Mouse (Mus musculus) intestine, embryonic 16.5 days (tissue): ENCODE measurements at regions not wholly inside any gene's neighbourhood (a gene's known extent, or its start where the extent isn't known, plus 50 kb on each side); places are given as distances from the start of the nearest gene placed in this dataset.
A peak's percentile ranks its signal among the peaks of the same experiment; 100 is the strongest.
"Not testable (repeated sequence)": the region's sequence is repeated elsewhere in the genome, so short reads cannot be mapped to it uniquely, and the experiment has no call there.

Experiments
- ATAC-seq: fragments of 200-750 bp; cut with Nextera tagmentation; 2 replicates; pipeline ENCODE4 v1.8.0; 2017; ENCODE audit warnings: moderate TSS enrichment, moderate library complexity
- H3K27ac ChIP-seq: fragments of 300-500 bp; sonication (generic); 2 replicates; pipeline ENCODE4 v1.5.1; 2014; ENCODE audit warnings: mild to moderate bottlenecking, low read length
- H3K27me3 ChIP-seq: fragments of 300-500 bp; sonication (generic); replicated peaks from 2 replicates; pipeline ENCODE4 v1.6.1; 2014; ENCODE audit warnings: low read length, control low read depth, mixed read lengths; ENCODE audit not compliant: control insufficient read depth, insufficient read depth
- H3K36me3 ChIP-seq: fragments of 300-500 bp; sonication (generic); 2 replicates; pipeline ENCODE4 v1.6.1; 2014; ENCODE audit warnings: low read length, control low read depth; ENCODE audit not compliant: control insufficient read depth, insufficient read depth
- H3K4me1 ChIP-seq: fragments of 300-500 bp; sonication (generic); 2 replicates; pipeline ENCODE4 v1.6.1; 2014; ENCODE audit warnings: low read length, control low read depth, mixed read lengths; ENCODE audit not compliant: control insufficient read depth, insufficient read depth
- H3K4me2 ChIP-seq: fragments of 300-500 bp; sonication (generic); 2 replicates; pipeline ENCODE4 v1.6.1; 2014; ENCODE audit warnings: low read depth, low read length, control low read depth
- H3K4me3 ChIP-seq: fragments of 300-500 bp; sonication (generic); 2 replicates; pipeline ENCODE4 v1.5.1; 2014; ENCODE audit warnings: mild to moderate bottlenecking, low read length
- H3K9ac ChIP-seq: fragments of 300-500 bp; sonication (generic); 2 replicates; pipeline ENCODE4 v1.6.1; 2014; ENCODE audit warnings: low read depth, low read length
- H3K9me3 ChIP-seq: fragments of 300-500 bp; sonication (generic); 2 replicates; pipeline ENCODE4 v1.6.1; 2016; ENCODE audit warnings: low read length, control low read depth; ENCODE audit not compliant: control insufficient read depth
- WGBS: fragments of 180-500 bp; shearing (Covaris S2); extraction: QIAGEN DNeasy Blood & Tissue Kit; methylation state at CpG from one replicate; pipeline ENCODE4 v1.1.7; 2014; 5-methylcytosine and 5-hydroxymethylcytosine counted together

GRCm38 (mm10) chr4:9724801-9725200, 1149.5 kb upstream of the 2610301B20Rik start:
- H3K27ac ChIP-seq, H3K27me3 ChIP-seq, H3K4me1 ChIP-seq, H3K9me3 ChIP-seq, ATAC-seq, H3K4me2 ChIP-seq, H3K4me3 ChIP-seq, H3K9ac ChIP-seq, H3K36me3 ChIP-seq: not testable (repeated sequence)
- 88% methylated on average over 2 of the region's 2 CpGs for WGBS

- 75% methylated on average over 4 of the region's 4 CpGs for WGBS
- H3K4me3 ChIP-seq: no peak overlapping the region
- no peak overlapping the region for H3K27ac ChIP-seq
- H3K27me3 ChIP-seq: no peaks in the 10 kb centered on the region
- no peak overlapping the region for H3K4me2 ChIP-seq
- no peak for ATAC-seq
- H3K4me1 ChIP-seq: no peaks in the 10 kb centered on the region
- no peaks in the 10 kb centered on the region for H3K9me3 ChIP-seq
- no peaks in the 10 kb centered on the region for H3K36me3 ChIP-seq
- H3K9ac ChIP-seq: no peak overlapping the region
Observed at GRCm38 (mm10) chr4:9737691-9738090, 1136.6 kb upstream of the 2610301B20Rik start.

GRCm38 (mm10) chr4:9747411-9747938, 1126.8 kb upstream of the 2610301B20Rik start:
- no peak overlapping the region for H3K4me3 ChIP-seq
- H3K36me3 ChIP-seq: no peaks in the 10 kb centered on the region
- ATAC-seq: no peak
- WGBS: 85% methylated on average over 6 of the region's 6 CpGs
- H3K4me1 ChIP-seq: no peaks in the 10 kb centered on the region
- H3K9ac ChIP-seq: no peak overlapping the region
- no peak overlapping the region for H3K27ac ChIP-seq
- no peaks in the 10 kb centered on the region for H3K27me3 ChIP-seq
- H3K4me2 ChIP-seq: no peak overlapping the region
- H3K9me3 ChIP-seq: no peaks in the 10 kb centered on the region

GRCm38 (mm10) chr4:9748110-9748509, 1126.2 kb upstream of the 2610301B20Rik start:
- no peak overlapping the region for H3K9ac ChIP-seq
- H3K27me3 ChIP-seq: no peaks in the 10 kb centered on the region
- 65% methylated on average over 2 of the region's 2 CpGs for WGBS
- no peak overlapping the region for H3K27ac ChIP-seq
- no peak overlapping the region for H3K4me3 ChIP-seq
- no peaks in the 10 kb centered on the region for H3K36me3 ChIP-seq
- no peak overlapping the region for H3K4me2 ChIP-seq
- H3K9me3 ChIP-seq: no peaks in the 10 kb centered on the region
- ATAC-seq: no peak
- H3K4me1 ChIP-seq: no peaks in the 10 kb centered on the region

- ATAC-seq: no peak
- H3K36me3 ChIP-seq: no peaks in the 10 kb centered on the region
- 88% methylated on average over 3 of the region's 3 CpGs for WGBS
Observed at GRCm38 (mm10) chr4:9749877-9750276, 1124.4 kb upstream of the 2610301B20Rik start.

GRCm38 (mm10) chr4:9750404-9750803, 1123.9 kb upstream of the 2610301B20Rik start:
- Histone ChIP-seq H3K36me3 (no peaks in the 10 kb centered on the region), H3K9me3 (no peaks in the 10 kb centered on the region), H3K9ac (no peak overlapping the region), H3K4me1 (no peaks in the 10 kb centered on the region), H3K27ac (no peak overlapping the region), H3K4me2 (no peak overlapping the region), H3K4me3 (no peak overlapping the region), H3K27me3 (no peaks in the 10 kb centered on the region)
- no peak for ATAC-seq
- 84% methylated on average over 4 of the region's 4 CpGs for WGBS

More at GRCm38 (mm10) chr4:9749877-9750276, 1124.4 kb upstream of the 2610301B20Rik start:
- Histone ChIP-seq H3K9ac (no peak overlapping the region), H3K4me1 (no peaks in the 10 kb centered on the region), H3K27ac (no peak overlapping the region), H3K27me3 (no peaks in the 10 kb centered on the region), H3K4me3 (no peak overlapping the region), H3K9me3 (no peaks in the 10 kb centered on the region), H3K4me2 (no peak overlapping the region)

- H3K9ac ChIP-seq: no peak overlapping the region
- H3K27ac ChIP-seq: no peak overlapping the region
- H3K36me3 ChIP-seq: no peaks in the 10 kb centered on the region
- WGBS: 68% methylated on average over 1 of the region's 1 CpGs
- no peaks in the 10 kb centered on the region for H3K9me3 ChIP-seq
- H3K4me2 ChIP-seq: no peak overlapping the region
- no peak for ATAC-seq
- no peaks in the 10 kb centered on the region for H3K27me3 ChIP-seq
- no peak overlapping the region for H3K4me3 ChIP-seq
- H3K4me1 ChIP-seq: no peaks in the 10 kb centered on the region
Observed at GRCm38 (mm10) chr4:9763321-9763720, 1111.0 kb upstream of the 2610301B20Rik start.

- H3K4me1 ChIP-seq: no peaks in the 10 kb centered on the region
- no peaks in the 10 kb centered on the region for H3K27me3 ChIP-seq
- no peaks in the 10 kb centered on the region for H3K36me3 ChIP-seq
- ATAC-seq: peak; percentile 24; the same call in 1 of the 2 replicates
- H3K4me3 ChIP-seq: peak overlapping the region; percentile 60; the same call in 1 of the 2 replicates
- no peak overlapping the region for H3K9ac ChIP-seq
- peak overlapping the region; percentile 82; the same call in 1 of the 2 replicates for H3K4me2 ChIP-seq
- no peaks in the 10 kb centered on the region for H3K9me3 ChIP-seq
- 59% methylated on average over 9 of the region's 9 CpGs for WGBS
- H3K27ac ChIP-seq: no peak overlapping the region
Observed at GRCm38 (mm10) chr4:9769633-9770205, 1104.6 kb upstream of the 2610301B20Rik start.

- Histone ChIP-seq H3K9ac (peak overlapping the region; percentile 80), H3K4me3 (peak overlapping the region; percentile 60), H3K36me3 (no peaks in the 10 kb centered on the region), H3K4me2 (peak overlapping the region; percentile 82), H3K4me1 (no peaks in the 10 kb centered on the region), H3K27me3 (no peaks in the 10 kb centered on the region), H3K27ac (peak overlapping the region; percentile 70), H3K9me3 (no peaks in the 10 kb centered on the region)
- ATAC-seq: peak; percentile 95
- 2% methylated on average over 38 of the region's 38 CpGs for WGBS
Observed at GRCm38 (mm10) chr4:9770372-9771102, 1103.8 kb upstream of the 2610301B20Rik start.
